Mouse (Mus musculus): Measurements from ENCODE around the gene Ryr2. TPM values are rescaled to one million over a fixed set of nuclear protein-coding genes. Genes with fewer than 3 reads are reported as not detected.

Ryr2 gene
- polyA plus RNA-seq, 1 experiment from 2014 or later = 0.43 TPM

GRCm38 (mm10) chr13:12083443-12084111, 23.2 kb downstream of the Ryr2 start:
- ATAC-seq (ENCODE audit: low read depth) = no peak
- peak; percentile 12 for DNase-seq (ENCODE audit: low spot score)
- H3K4me1 ChIP-seq (ENCODE audit: control insufficient read depth, insufficient read depth, low read length) = no peaks in the 10 kb centered on the region
- no peaks in the 10 kb centered on the region for H3K27me3 ChIP-seq (replicated peaks; ENCODE audit: control insufficient read depth, insufficient read depth, low read length)
- H3K36me3 ChIP-seq (ENCODE audit: control insufficient read depth, insufficient read depth, low read length) = no peaks in the 10 kb centered on the region
- H3K4me3 ChIP-seq (ENCODE audit: low read depth, low read length) = no peak overlapping the region
- H3K27ac ChIP-seq (replicated peaks; ENCODE audit: low read depth, low read length) = no peak overlapping the region
- WGBS = 50% methylated on average over 10 of the region's 10 CpGs
- H3K9me3 ChIP-seq (ENCODE audit: control insufficient read depth, low read length) = no peaks in the 10 kb centered on the region
- no peak overlapping the region for H3K4me2 ChIP-seq (ENCODE audit: low read depth, low read length)
- H3K9ac ChIP-seq (ENCODE audit: low read depth, low read length) = no peak overlapping the region

GRCm38 (mm10) chr13:12080590-12080989, 26.2 kb downstream of the Ryr2 start:
- H3K36me3 ChIP-seq (ENCODE audit: control insufficient read depth, insufficient read depth, low read length) = no peaks in the 10 kb centered on the region
- no peaks in the 10 kb centered on the region for H3K27me3 ChIP-seq (replicated peaks; ENCODE audit: control insufficient read depth, insufficient read depth, low read length)
- WGBS = 73% methylated on average over 4 of the region's 4 CpGs
- H3K4me1 ChIP-seq (ENCODE audit: control insufficient read depth, insufficient read depth, low read length) = no peaks in the 10 kb centered on the region
- H3K4me2 ChIP-seq (ENCODE audit: low read depth, low read length) = no peak overlapping the region
- no peak overlapping the region for H3K4me3 ChIP-seq (ENCODE audit: low read depth, low read length)
- DNase-seq (ENCODE audit: low spot score) = no peak
- ATAC-seq (ENCODE audit: low read depth) = no peak
- H3K27ac ChIP-seq (replicated peaks; ENCODE audit: low read depth, low read length) = no peak overlapping the region
- H3K9ac ChIP-seq (ENCODE audit: low read depth, low read length) = no peak overlapping the region
- no peaks in the 10 kb centered on the region for H3K9me3 ChIP-seq (ENCODE audit: control insufficient read depth, low read length)

- no peak for DNase-seq (ENCODE audit: low spot score)
- ATAC-seq (ENCODE audit: low read depth) = no peak
- Histone ChIP-seq H3K4me3 (ENCODE audit: low read depth, low read length) (no peak overlapping the region), H3K9me3 (ENCODE audit: control insufficient read depth, low read length) (no peaks in the 10 kb centered on the region), H3K4me1 (ENCODE audit: control insufficient read depth, insufficient read depth, low read length) (no peaks in the 10 kb centered on the region), H3K27me3 (replicated peaks; ENCODE audit: control insufficient read depth, insufficient read depth, low read length) (no peaks in the 10 kb centered on the region), H3K27ac (replicated peaks; ENCODE audit: low read depth, low read length) (no peak overlapping the region), H3K9ac (ENCODE audit: low read depth, low read length) (no peak overlapping the region), H3K4me2 (ENCODE audit: low read depth, low read length) (no peak overlapping the region), H3K36me3 (ENCODE audit: control insufficient read depth, insufficient read depth, low read length) (no peaks in the 10 kb centered on the region)
- 75% methylated on average over 4 of the region's 4 CpGs for WGBS
Measured at GRCm38 (mm10) chr13:12079536-12079935, 27.2 kb downstream of the Ryr2 start.

GRCm38 (mm10) chr13:12074897-12075296, 31.8 kb downstream of the Ryr2 start:
- no peak for ATAC-seq (ENCODE audit: low read depth)
- H3K36me3 ChIP-seq (ENCODE audit: control insufficient read depth, insufficient read depth, low read length) = no peaks in the 10 kb centered on the region
- H3K4me1 ChIP-seq (ENCODE audit: control insufficient read depth, insufficient read depth, low read length) = no peaks in the 10 kb centered on the region

GRCm38 (mm10) chr13:12072571-12072970, 34.2 kb downstream of the Ryr2 start:
- Histone ChIP-seq H3K4me1 (ENCODE audit: control insufficient read depth, insufficient read depth, low read length) (no peaks in the 10 kb centered on the region), H3K27me3 (replicated peaks; ENCODE audit: control insufficient read depth, insufficient read depth, low read length) (no peaks in the 10 kb centered on the region), H3K27ac (replicated peaks; ENCODE audit: low read depth, low read length) (no peak overlapping the region), H3K4me2 (ENCODE audit: low read depth, low read length) (no peak overlapping the region), H3K9ac (ENCODE audit: low read depth, low read length) (no peak overlapping the region), H3K36me3 (ENCODE audit: control insufficient read depth, insufficient read depth, low read length) (no peaks in the 10 kb centered on the region), H3K4me3 (ENCODE audit: low read depth, low read length) (no peak overlapping the region), H3K9me3 (ENCODE audit: control insufficient read depth, low read length) (no peaks in the 10 kb centered on the region)
- 41% methylated on average over 7 of the region's 7 CpGs for WGBS
- DNase-seq (ENCODE audit: low spot score) = no peak
- ATAC-seq (ENCODE audit: low read depth) = no peak

More at GRCm38 (mm10) chr13:12074897-12075296, 31.8 kb downstream of the Ryr2 start:
- Histone ChIP-seq H3K27me3 (replicated peaks; ENCODE audit: control insufficient read depth, insufficient read depth, low read length) (no peaks in the 10 kb centered on the region), H3K4me3 (ENCODE audit: low read depth, low read length) (no peak overlapping the region), H3K9me3 (ENCODE audit: control insufficient read depth, low read length) (no peaks in the 10 kb centered on the region), H3K9ac (ENCODE audit: low read depth, low read length) (no peak overlapping the region), H3K4me2 (ENCODE audit: low read depth, low read length) (no peak overlapping the region), H3K27ac (replicated peaks; ENCODE audit: low read depth, low read length) (no peak overlapping the region)
- 84% methylated on average over 6 of the region's 6 CpGs for WGBS
- DNase-seq (ENCODE audit: low spot score) = no peak

GRCm38 (mm10) chr13:12072112-12072511, 34.6 kb downstream of the Ryr2 start:
- H3K36me3 ChIP-seq (ENCODE audit: control insufficient read depth, insufficient read depth, low read length) = no peaks in the 10 kb centered on the region
- WGBS = 17% methylated on average over 3 of the region's 3 CpGs
- no peak overlapping the region for H3K4me2 ChIP-seq (ENCODE audit: low read depth, low read length)
- no peak overlapping the region for H3K27ac ChIP-seq (replicated peaks; ENCODE audit: low read depth, low read length)
- peak; percentile 56 for DNase-seq (ENCODE audit: low spot score)
- no peak overlapping the region for H3K9ac ChIP-seq (ENCODE audit: low read depth, low read length)
- H3K9me3 ChIP-seq (ENCODE audit: control insufficient read depth, low read length) = no peaks in the 10 kb centered on the region
- no peaks in the 10 kb centered on the region for H3K27me3 ChIP-seq (replicated peaks; ENCODE audit: control insufficient read depth, insufficient read depth, low read length)
- no peak overlapping the region for H3K4me3 ChIP-seq (ENCODE audit: low read depth, low read length)
- H3K4me1 ChIP-seq (ENCODE audit: control insufficient read depth, insufficient read depth, low read length) = no peaks in the 10 kb centered on the region
- no peak for ATAC-seq (ENCODE audit: low read depth)

- H3K4me2 ChIP-seq (ENCODE audit: low read depth, low read length) = no peak overlapping the region
- 74% methylated on average over 14 of the region's 14 CpGs for WGBS
- no peak for ATAC-seq (ENCODE audit: low read depth)
- H3K4me3 ChIP-seq (ENCODE audit: low read depth, low read length) = no peak overlapping the region
- H3K9ac ChIP-seq (ENCODE audit: low read depth, low read length) = no peak overlapping the region
- no peak overlapping the region for H3K27ac ChIP-seq (replicated peaks; ENCODE audit: low read depth, low read length)
- H3K36me3 ChIP-seq (ENCODE audit: control insufficient read depth, insufficient read depth, low read length) = no peaks in the 10 kb centered on the region
- no peaks in the 10 kb centered on the region for H3K4me1 ChIP-seq (ENCODE audit: control insufficient read depth, insufficient read depth, low read length)
- H3K27me3 ChIP-seq (replicated peaks; ENCODE audit: control insufficient read depth, insufficient read depth, low read length) = no peaks in the 10 kb centered on the region
- no peak for DNase-seq (ENCODE audit: low spot score)
- no peaks in the 10 kb centered on the region for H3K9me3 ChIP-seq (ENCODE audit: control insufficient read depth, low read length)
Measured at GRCm38 (mm10) chr13:12070157-12071129, 36.3 kb downstream of the Ryr2 start.

- Histone ChIP-seq H3K4me1 (ENCODE audit: control insufficient read depth, insufficient read depth, low read length) (no peaks in the 10 kb centered on the region), H3K4me2 (ENCODE audit: low read depth, low read length) (no peak overlapping the region), H3K9me3 (ENCODE audit: control insufficient read depth, low read length) (no peaks in the 10 kb centered on the region), H3K27me3 (replicated peaks; ENCODE audit: control insufficient read depth, insufficient read depth, low read length) (no peaks in the 10 kb centered on the region), H3K27ac (replicated peaks; ENCODE audit: low read depth, low read length) (no peak overlapping the region), H3K9ac (ENCODE audit: low read depth, low read length) (no peak overlapping the region), H3K36me3 (ENCODE audit: control insufficient read depth, insufficient read depth, low read length) (no peaks in the 10 kb centered on the region), H3K4me3 (ENCODE audit: low read depth, low read length) (no peak overlapping the region)
- ATAC-seq (ENCODE audit: low read depth) (no peak), DNase-seq (ENCODE audit: low spot score) (peak; percentile 14)
- WGBS = 67% methylated on average over 4 of the region's 4 CpGs
Measured at GRCm38 (mm10) chr13:12064576-12064975, 42.2 kb downstream of the Ryr2 start.

All from embryonic facial prominence, embryonic 14.5 days (tissue).